Mouse (Mus musculus): Measurements from ENCODE around the gene Hist2h2bb. TPM values are rescaled to one million over a fixed set of nuclear protein-coding genes. Genes with fewer than 3 reads are reported as not detected.
"Not testable (repeated sequence)": the region's sequence is repeated elsewhere in the genome, so short reads cannot be mapped to it uniquely, and the experiment has no call there.

Gene Hist2h2bb
- total RNA-seq, 2 experiments from 2014 or later, result 28.9 to 35.3 TPM

- no peak for DNase-seq
- intact Hi-C loops (cut with DNase I), result loop anchor here (10.0 kb wide), 1 partner anchor 197 kb away; no protein-coding TSS in a partner anchor
These were observed 7.9 kb upstream of the Hist2h2bb start for GRCm38 (mm10) chr3:96261623-96262022.

GRCm38 (mm10) chr3:96262216-96262875, 7.2 kb upstream of the Hist2h2bb start:
- intact Hi-C loops (cut with DNase I), result loop anchor here (10.0 kb wide), 1 partner anchor 198 kb away; no protein-coding TSS in a partner anchor

GRCm38 (mm10) chr3:96262979-96263550, 6.5 kb upstream of the Hist2h2bb start, which contains the start of gene Hist2h4:
Gene Hist2h4, minus strand, starts transcription at chr3:96263311.
- intact Hi-C loops (cut with DNase I), result loop anchor here (10.0 kb wide), 1 partner anchor 198 kb away; no protein-coding TSS in a partner anchor
- DNase-seq, result peak; percentile 89 to 93

More at GRCm38 (mm10) chr3:96262216-96262875, 7.2 kb upstream of the Hist2h2bb start:
- peak; percentile 66 to 78 for DNase-seq

GRCm38 (mm10) chr3:96263558-96264403, 5.8 kb upstream of the Hist2h2bb start:
- peak in 1 of 2 experiments; percentile 54 for DNase-seq
- intact Hi-C loops (cut with DNase I), result loop anchor here (10.0 kb wide), 1 partner anchor 199 kb away; no protein-coding TSS in a partner anchor

- intact Hi-C loops (cut with DNase I), result loop anchor here (10.0 kb wide), 1 partner anchor 200 kb away; no protein-coding TSS in a partner anchor
- DNase-seq, result no peak
These were observed 5.1 kb upstream of the Hist2h2bb start for GRCm38 (mm10) chr3:96264404-96264949.

GRCm38 (mm10) chr3:96266132-96266710, 3.3 kb upstream of the Hist2h2bb start:
- no peak for DNase-seq
- intact Hi-C loops (cut with DNase I), result loop anchor here (10.0 kb wide), 1 partner anchor 201 kb away; no protein-coding TSS in a partner anchor

- intact Hi-C loops (cut with DNase I), result loop anchor here (10.0 kb wide), 1 partner anchor 203 kb away; no protein-coding TSS in a partner anchor
- no peak for DNase-seq
These were observed 2.0 kb upstream of the Hist2h2bb start for GRCm38 (mm10) chr3:96267541-96267940.

GRCm38 (mm10) chr3:96268051-96268775, 1.3 kb upstream of the Hist2h2bb start, which contains the start of gene Hist2h3b:
Gene Hist2h3b, plus strand, starts transcription at chr3:96268654.
- DNase-seq, result peak; percentile 50 to 75
- intact Hi-C loops (cut with DNase I), result loop anchor here (10.0 kb wide), 1 partner anchor 203 kb away; no protein-coding TSS in a partner anchor

- DNase-seq, result peak in 1 of 2 experiments; percentile 23
- intact Hi-C loops (cut with DNase I), result loop anchor here (10.0 kb wide), 1 partner anchor 204 kb away; no protein-coding TSS in a partner anchor
These were observed 675 bp upstream of the Hist2h2bb start for GRCm38 (mm10) chr3:96268776-96269378.

- intact Hi-C loops (cut with DNase I), result no loop called here
- DNase-seq, result no peak
These were observed 4.3 kb downstream of the Hist2h2bb start for GRCm38 (mm10) chr3:96273591-96274465.

GRCm38 (mm10) chr3:96277428-96277799, 7.9 kb downstream of the Hist2h2bb start:
- DNase-seq, result no peak

GRCm38 (mm10) chr3:96277800-96278624, 8.5 kb downstream of the Hist2h2bb start:
- intact Hi-C loops (cut with DNase I), result loop anchor here (5.0 kb wide), 1 partner anchor 159 kb away; no protein-coding TSS in a partner anchor
- peak; percentile 84 to 87 for DNase-seq

More at GRCm38 (mm10) chr3:96277428-96277799, 7.9 kb downstream of the Hist2h2bb start:
- intact Hi-C loops (cut with DNase I), result loop anchor here (5.0 kb wide), 1 partner anchor 160 kb away; no protein-coding TSS in a partner anchor

GRCm38 (mm10) chr3:96280660-96281059, 11.1 kb downstream of the Hist2h2bb start:
- DNase-seq, result no peak
- intact Hi-C loops (cut with DNase I), result no loop called here

GRCm38 (mm10) chr3:96284457-96284856, 14.9 kb downstream of the Hist2h2bb start:
- no peak for DNase-seq
- intact Hi-C loops (cut with DNase I), result no loop called here

- DNase-seq; intact Hi-C loops (cut with DNase I): not testable (repeated sequence)
These were observed 17.8 kb downstream of the Hist2h2bb start for GRCm38 (mm10) chr3:96287334-96287733.

GRCm38 (mm10) chr3:96289201-96289600, 19.6 kb downstream of the Hist2h2bb start:
- intact Hi-C loops (cut with DNase I), result no loop called here
- DNase-seq, result no peak

Measured in gastrocnemius, postnatal 36 days (tissue).